ENCODE assay signal across 8 mouse cellular contexts in the genomic region with DNA sequence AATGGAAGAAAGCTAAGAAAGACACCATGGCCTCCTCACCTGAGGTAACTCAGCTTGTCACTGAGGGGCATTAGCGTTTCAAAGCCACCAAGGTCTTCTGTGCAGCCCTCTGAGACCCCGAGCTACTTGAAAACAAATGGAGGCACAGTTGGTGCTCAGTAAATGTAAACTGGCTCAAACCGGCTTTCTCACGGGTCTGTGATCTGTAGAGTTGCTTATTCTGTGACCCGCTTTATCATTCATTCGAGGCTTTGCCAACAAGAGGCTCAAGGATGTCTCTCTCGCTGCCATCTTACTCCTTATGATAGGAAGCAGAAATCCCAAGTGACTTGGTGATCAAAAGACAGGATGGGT. TPM values are rescaled to one million over a fixed set of nuclear protein-coding genes. Genes with fewer than 3 reads are reported as not detected.
A peak's percentile ranks its signal among the peaks of the same experiment; 100 is the strongest.
DNase-seq lines count a peak whose midpoint lies in the region; ATAC-seq lines count a peak whose summit lies in the region.

No protein-coding gene starts in this region.

- ATAC-seq in megakaryocyte, adult 5-6 weeks (ENCODE audit: poor library complexity, severe bottlenecking): no peak
- ATAC-seq in embryonic facial prominence, embryonic 15.5 days (ENCODE audit: insufficient number of reproducible peaks, low FRiP score, low TSS enrichment, low read depth): no peak
- ATAC-seq in limb, embryonic 12.5 days (ENCODE audit: insufficient number of reproducible peaks, insufficient read depth, low FRiP score, low TSS enrichment, low read depth): no peak
- ATAC-seq in stomach, embryonic 14.5 days (ENCODE audit: insufficient number of reproducible peaks, insufficient read depth, low FRiP score, low read depth): no peak

- no peak overlapping the region for H3K9ac ChIP-seq in embryonic facial prominence, embryonic 15.5 days
- 0 out of 2 replicates have a peak overlapping the region, but pooled peaks have one; percentile 12 for H3K9ac ChIP-seq in limb, embryonic 12.5 days (replicated peaks)
- no peak overlapping the region for H3K9ac ChIP-seq in stomach, embryonic 14.5 days (replicated peaks; ENCODE audit: low read depth, low read length)

- H3K4me1 ChIP-seq in megakaryocyte, embryonic 14.5 days: peaks cover 32% of the 10 kb centered on the region
- H3K4me1 ChIP-seq in embryonic facial prominence, embryonic 15.5 days: peaks cover 35% of the 10 kb centered on the region
- H3K4me1 ChIP-seq in limb, embryonic 12.5 days (replicated peaks): peaks cover 30% of the 10 kb centered on the region
- peaks cover 26% of the 10 kb centered on the region; the same call in 1 of the 2 replicates for H3K4me1 ChIP-seq in stomach, embryonic 14.5 days (ENCODE audit: control insufficient read depth, insufficient read depth, low read length)

- no peak overlapping the region for H3K27ac ChIP-seq in embryonic facial prominence, embryonic 15.5 days (replicated peaks)
- H3K27ac ChIP-seq in limb, embryonic 12.5 days: peak overlapping the region; percentile 25; the same call in 1 of the 2 replicates
- H3K27ac ChIP-seq in stomach, embryonic 14.5 days (ENCODE audit: low read length): no peak overlapping the region

- no peaks in the 10 kb centered on the region for H3K36me3 ChIP-seq in megakaryocyte, embryonic 14.5 days (replicated peaks; ENCODE audit: low read length)
- H3K36me3 ChIP-seq in embryonic facial prominence, embryonic 15.5 days: no peaks in the 10 kb centered on the region
- no peaks in the 10 kb centered on the region for H3K36me3 ChIP-seq in limb, embryonic 12.5 days
- H3K36me3 ChIP-seq in stomach, embryonic 14.5 days (ENCODE audit: control insufficient read depth, insufficient read depth, low read length): no peaks in the 10 kb centered on the region

- peaks cover 82% of the 10 kb centered on the region for H3K27me3 ChIP-seq in megakaryocyte, embryonic 14.5 days (replicated peaks)
- peaks cover 53% of the 10 kb centered on the region for H3K27me3 ChIP-seq in embryonic facial prominence, embryonic 15.5 days
- peaks cover 46% of the 10 kb centered on the region for H3K27me3 ChIP-seq in limb, embryonic 12.5 days
- peaks cover 24% of the 10 kb centered on the region for H3K27me3 ChIP-seq in stomach, embryonic 14.5 days (ENCODE audit: control insufficient read depth, insufficient read depth, low read length)

- H3K4me3 ChIP-seq in megakaryocyte, embryonic 14.5 days (replicated peaks): peak overlapping the region; percentile 93
- H3K4me3 ChIP-seq in embryonic facial prominence, embryonic 15.5 days (replicated peaks): peak overlapping the region; percentile 58
- H3K4me3 ChIP-seq in limb, embryonic 12.5 days (replicated peaks): peak overlapping the region; percentile 60
- H3K4me3 ChIP-seq in stomach, embryonic 14.5 days (ENCODE audit: low read depth, low read length): peak overlapping the region; percentile 51; the same call in 1 of the 2 replicates

- no peaks in the 10 kb centered on the region for H3K9me3 ChIP-seq in megakaryocyte, embryonic 14.5 days
- H3K9me3 ChIP-seq in embryonic facial prominence, embryonic 15.5 days (replicated peaks): no peaks in the 10 kb centered on the region
- H3K9me3 ChIP-seq in limb, embryonic 12.5 days: no peaks in the 10 kb centered on the region
- H3K9me3 ChIP-seq in stomach, embryonic 14.5 days (ENCODE audit: control insufficient read depth, low read depth, low read length): no peaks in the 10 kb centered on the region

- no peak for DNase-seq in adrenal gland, adult 18-20 months (ENCODE audit: low spot score in 2 of 2)
- DNase-seq in left cerebral cortex, adult 9 months (ENCODE audit: low spot score in 2 of 2): no peak
- no peak for DNase-seq in ovary, postnatal 10 days (ENCODE audit: low spot score)

- H3K4me2 ChIP-seq in embryonic facial prominence, embryonic 15.5 days (replicated peaks): peak overlapping the region; percentile 96
- H3K4me2 ChIP-seq in limb, embryonic 12.5 days: peak overlapping the region; percentile 98
- peak overlapping the region; percentile 95 for H3K4me2 ChIP-seq in stomach, embryonic 14.5 days (replicated peaks; ENCODE audit: low read depth, low read length)

- WGBS in embryonic facial prominence, embryonic 15.5 days: 13% methylated on average over 7 of the region's 7 CpGs
- 11% methylated on average over 7 of the region's 7 CpGs for WGBS in limb, embryonic 12.5 days
- 8% methylated on average over 7 of the region's 7 CpGs for WGBS in stomach, embryonic 14.5 days

RNA-seq across cellular contexts. Expression of gene Etv4, which starts 0.7 kb away (rescaled TPM):
- polyA plus RNA-seq in megakaryocyte, embryonic 14.5 days (2012; ENCODE audit: insufficient read depth, low replicate concordance): 12.0 and 22.5 TPM in 2 replicates
- not detected in 2 replicates for total RNA-seq in megakaryocyte, adult 5-6 weeks (2015)
- total RNA-seq in megakaryocyte, adult 5-6 weeks (2017): not detected in 2 replicates
- polyA plus RNA-seq in embryonic facial prominence, embryonic 15.5 days (2015; fragmentation: Nextera tagmentation; extraction: Ambion mirVana): 11.1 and 15.1 TPM in 2 replicates
- 22.9 and 26.2 TPM in 2 replicates for polyA plus RNA-seq in limb, embryonic 12.5 days (2016; fragmentation: Nextera tagmentation; extraction: Ambion mirVana)
- 8.7 and 9.1 TPM in 2 replicates for polyA plus RNA-seq in stomach, embryonic 14.5 days (2014; fragmentation: Nextera tagmentation; extraction: Ambion mirVana)
- total RNA-seq in adrenal gland, adult 18-20 months (2021): 1 to 10 TPM in 1 of 2 experiments, under 1 TPM in 1; 0.77 to 2.0 TPM

RNA-seq across cellular contexts. Expression of gene Dhx8, which starts 53.1 kb away (rescaled TPM):
- 0.63 and 3.8 TPM in 2 replicates for polyA plus RNA-seq in megakaryocyte, embryonic 14.5 days (2012; ENCODE audit: insufficient read depth, low replicate concordance)
- total RNA-seq in megakaryocyte, adult 5-6 weeks (2015): 18.5 and 18.8 TPM in 2 replicates
- 36.9 and 39.1 TPM in 2 replicates for total RNA-seq in megakaryocyte, adult 5-6 weeks (2017)
- 32.4 and 36.4 TPM in 2 replicates for polyA plus RNA-seq in embryonic facial prominence, embryonic 15.5 days (2015; fragmentation: Nextera tagmentation; extraction: Ambion mirVana)
- polyA plus RNA-seq in limb, embryonic 12.5 days (2016; fragmentation: Nextera tagmentation; extraction: Ambion mirVana): 53.8 and 53.9 TPM in 2 replicates
- 32.5 and 35.3 TPM in 2 replicates for polyA plus RNA-seq in stomach, embryonic 14.5 days (2014; fragmentation: Nextera tagmentation; extraction: Ambion mirVana)
- 10 to 100 TPM; 24.2 to 27.7 TPM for total RNA-seq in adrenal gland, adult 18-20 months (2021)
